Mouse (Mus musculus) erythroblast, embryonic 14.5 days (primary cell): Measurements from ENCODE around the gene Szt2. TPM values are rescaled to one million over a fixed set of nuclear protein-coding genes. Genes with fewer than 3 reads are reported as not detected.

Experiments
- H3K27me3 ChIP-seq: 2 replicates; pipeline ENCODE4 v1.6.1; 2012; ENCODE audit warnings: inconsistent platforms; ENCODE audit not compliant: control insufficient read depth
- H3K36me3 ChIP-seq: 2 replicates; pipeline ENCODE4 v1.6.1; 2012; ENCODE audit warnings: mild to moderate bottlenecking, inconsistent platforms; ENCODE audit not compliant: control insufficient read depth
- H3K4me1 ChIP-seq: 2 replicates; pipeline ENCODE4 v1.6.1; 2012; ENCODE audit warnings: inconsistent platforms; ENCODE audit not compliant: control insufficient read depth
- H3K4me3 ChIP-seq: replicated peaks from 2 replicates; pipeline ENCODE3; 2012; ENCODE audit warnings: moderate library complexity, mild to moderate bottlenecking, inconsistent platforms
- H3K9me3 ChIP-seq: 2 replicates; pipeline ENCODE4 v1.6.1; 2012; ENCODE audit warnings: low read length, inconsistent platforms, mixed read lengths; ENCODE audit not compliant: control insufficient read depth
- GATA1 ChIP-seq: IDR thresholded peaks from 2 replicates; pipeline ENCODE4 v1.6.1; 2012; ENCODE audit warnings: low read length, inconsistent platforms, mixed read lengths
- TAL1 ChIP-seq: IDR thresholded peaks from 3 replicates; pipeline ENCODE4 v1.6.1; 2012; ENCODE audit warnings: low read length, inconsistent platforms, mixed read lengths
- polyA plus RNA-seq: library from polyadenylated mRNA; stranded (reverse); fragments of >175 nt; gene quantifications from 2 replicates; pipeline ENCODE4 v1.2.3, GENCODE M21; 2012

The Szt2 gene
- polyA plus RNA-seq, result 8.5 and 9.3 TPM in 2 replicates

DNA sequence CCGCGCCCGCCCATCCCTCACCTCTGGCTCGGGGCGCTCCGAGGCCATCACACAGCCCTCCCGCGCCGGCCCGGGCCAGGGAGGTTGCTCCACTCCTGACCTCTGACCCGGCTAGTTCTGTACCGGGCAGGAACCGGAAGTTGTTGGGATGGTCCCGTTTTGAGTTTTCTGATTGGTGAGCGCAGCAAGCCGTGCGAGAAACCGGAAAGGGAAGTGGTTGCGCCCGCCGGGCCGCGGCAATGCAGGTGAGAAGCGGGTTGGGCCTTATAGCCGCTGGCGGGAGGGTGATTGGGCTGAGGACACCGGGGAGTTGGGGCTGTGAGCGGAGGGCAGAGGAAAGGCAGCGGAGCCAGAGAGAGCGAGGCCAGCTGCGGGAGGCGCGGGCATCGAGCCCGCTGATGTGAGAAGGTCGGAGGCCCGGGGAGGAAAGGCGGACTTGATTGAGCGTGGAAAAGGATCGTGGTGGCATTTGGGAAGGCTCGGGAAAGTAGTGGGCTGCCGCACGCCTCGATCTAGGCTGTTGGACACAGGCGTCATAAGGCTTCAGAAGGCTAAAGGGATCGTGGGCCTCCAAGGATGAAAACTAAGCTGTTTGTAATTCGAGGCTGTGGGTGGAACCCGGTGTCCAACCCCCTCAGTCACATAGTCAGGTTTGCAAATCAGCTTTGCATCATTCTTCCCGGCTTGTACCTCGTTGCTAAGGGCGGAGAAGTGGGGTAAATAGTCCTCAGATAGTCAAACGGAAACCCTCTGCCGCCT, at the start of gene Szt2, which contains the start of gene Med8:
Szt2 (minus strand) TSS at position 132 of the 759 bp plus-strand sequence.
Med8 (plus strand) TSS at position 196 of the 759 bp plus-strand sequence.
- no peaks in the 10 kb centered on the region for H3K9me3 ChIP-seq
- peaks cover 66% of the 10 kb centered on the region for H3K36me3 ChIP-seq
- no peak for TF ChIP-seq GATA1
- no peak for TF ChIP-seq TAL1
- no peaks in the 10 kb centered on the region for H3K27me3 ChIP-seq
- H3K4me1 ChIP-seq, result peaks cover 39% of the 10 kb centered on the region
- peak within 1 kb of the TSS; percentile 89 for H3K4me3 ChIP-seq

DNA sequence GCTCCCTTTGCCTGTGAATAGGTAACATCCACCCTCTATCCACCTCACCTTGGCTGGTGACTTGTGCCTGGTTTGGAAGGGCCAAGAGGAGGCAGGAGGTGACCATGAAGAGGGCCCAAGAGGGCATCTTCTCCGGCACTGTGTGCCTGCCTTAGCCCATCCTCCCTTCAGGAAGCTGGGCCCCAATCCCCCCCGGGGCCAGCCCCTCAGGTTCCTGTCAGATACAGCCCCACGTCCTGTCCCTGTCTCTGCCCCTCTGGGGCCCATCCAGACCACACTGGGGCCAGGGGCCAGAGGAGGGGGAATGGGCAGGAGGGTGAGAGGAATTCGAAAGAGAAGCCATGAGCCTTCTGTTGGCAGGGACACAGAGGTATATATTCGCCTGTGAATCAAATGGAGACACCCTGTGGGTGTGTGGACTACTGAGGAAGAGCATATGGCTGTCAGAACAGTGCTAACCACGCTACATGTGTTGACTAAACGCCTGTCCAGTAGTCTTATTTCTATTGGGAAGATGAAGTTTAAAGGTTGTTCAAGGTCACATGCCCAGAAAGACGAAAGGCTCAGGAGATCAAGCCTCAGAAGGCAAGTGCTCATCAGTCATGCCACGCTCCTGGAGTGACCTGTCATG, 48.4 kb upstream of the Szt2 start, which contains the start of gene Mpl:
Mpl (minus strand) TSS at position 169 of the 631 bp plus-strand sequence.
- Histone ChIP-seq H3K4me1 (peaks cover 4% of the 10 kb centered on the region), H3K27me3 (no peaks in the 10 kb centered on the region), H3K4me3 (no peak within 1 kb of the TSS), H3K9me3 (no peaks in the 10 kb centered on the region), H3K36me3 (no peaks in the 10 kb centered on the region)
- TF ChIP-seq TAL1 (no peak), GATA1 (no peak)

DNA sequence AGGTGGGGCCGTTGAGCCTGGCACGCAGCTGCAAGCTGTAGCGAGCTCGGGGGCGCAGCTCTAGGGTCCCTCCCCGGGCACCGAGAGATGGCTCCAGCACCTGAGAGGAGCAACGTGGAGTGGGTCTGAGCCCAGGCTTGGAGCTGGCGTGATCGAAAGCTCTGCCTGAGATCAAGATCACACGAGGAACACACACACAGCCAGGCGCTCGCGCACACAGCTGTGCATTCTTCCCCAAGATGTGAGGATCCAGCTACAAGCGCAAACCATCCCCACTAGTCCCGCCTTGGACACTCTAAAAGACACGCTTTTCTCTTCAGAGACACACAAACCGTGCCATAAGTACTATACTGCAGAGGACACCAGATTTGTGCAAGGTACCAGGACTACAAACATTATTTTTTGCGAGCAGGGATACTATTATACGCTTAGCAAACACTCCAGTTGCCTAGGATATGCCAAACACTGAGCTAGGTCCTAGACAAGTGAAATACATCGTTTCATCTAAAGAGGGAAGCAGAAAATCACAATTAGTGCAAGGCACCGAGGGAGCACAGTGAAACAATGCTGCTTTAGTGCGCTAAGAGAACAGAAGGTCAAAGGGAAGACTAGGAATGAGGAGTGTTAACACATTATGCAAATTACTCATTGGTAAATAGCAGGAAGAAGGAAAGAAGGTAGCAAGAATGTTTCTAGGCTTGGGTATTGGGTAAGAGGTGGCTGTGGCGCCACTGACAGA, 37.5 kb upstream of the Szt2 start:
- no peaks in the 10 kb centered on the region for H3K9me3 ChIP-seq
- TF ChIP-seq GATA1 (no peak), TAL1 (no peak)
- peaks cover 2% of the 10 kb centered on the region; the same call in 1 of the 2 replicates for H3K27me3 ChIP-seq
- H3K36me3 ChIP-seq, result no peaks in the 10 kb centered on the region
- H3K4me3 ChIP-seq, result no peak overlapping the region
- H3K4me1 ChIP-seq, result peaks cover 5% of the 10 kb centered on the region

DNA sequence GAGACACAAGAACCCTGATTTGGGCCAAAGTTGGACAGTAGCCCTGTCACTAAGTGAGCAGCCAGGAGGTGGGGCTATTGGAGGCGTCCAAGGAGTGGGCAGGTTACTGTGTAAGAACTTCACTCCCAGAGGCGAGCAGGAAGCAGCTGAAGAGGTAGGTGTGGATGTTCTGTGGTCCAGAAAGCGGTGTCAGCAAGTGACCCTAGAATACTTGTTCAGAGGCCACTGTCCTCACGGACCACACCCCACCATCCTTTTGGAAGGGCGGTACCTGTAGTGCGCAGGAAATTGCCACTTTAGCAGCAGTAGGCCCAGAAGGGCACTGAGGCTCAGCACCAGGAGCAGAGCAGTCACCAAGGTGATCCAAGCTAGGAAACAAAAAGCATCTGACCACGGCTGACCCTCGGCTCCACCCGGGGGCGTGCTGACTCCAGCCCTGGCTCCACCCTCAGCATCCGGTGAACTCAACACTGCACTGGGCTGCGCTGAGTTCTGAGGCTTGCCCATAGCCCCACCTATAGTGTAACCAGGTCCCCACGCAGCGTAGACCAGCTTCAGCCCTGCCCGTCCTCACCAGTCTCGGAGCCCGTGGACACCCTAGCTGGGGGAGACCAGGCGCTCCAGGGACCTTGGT, 36.8 kb upstream of the Szt2 start:
- TF ChIP-seq TAL1, result no peak
- no peak for TF ChIP-seq GATA1
- Histone ChIP-seq H3K36me3 (no peaks in the 10 kb centered on the region), H3K4me1 (peaks cover 5% of the 10 kb centered on the region), H3K9me3 (no peaks in the 10 kb centered on the region), H3K27me3 (peaks cover 2% of the 10 kb centered on the region; the same call in 1 of the 2 replicates), H3K4me3 (no peak overlapping the region)

DNA sequence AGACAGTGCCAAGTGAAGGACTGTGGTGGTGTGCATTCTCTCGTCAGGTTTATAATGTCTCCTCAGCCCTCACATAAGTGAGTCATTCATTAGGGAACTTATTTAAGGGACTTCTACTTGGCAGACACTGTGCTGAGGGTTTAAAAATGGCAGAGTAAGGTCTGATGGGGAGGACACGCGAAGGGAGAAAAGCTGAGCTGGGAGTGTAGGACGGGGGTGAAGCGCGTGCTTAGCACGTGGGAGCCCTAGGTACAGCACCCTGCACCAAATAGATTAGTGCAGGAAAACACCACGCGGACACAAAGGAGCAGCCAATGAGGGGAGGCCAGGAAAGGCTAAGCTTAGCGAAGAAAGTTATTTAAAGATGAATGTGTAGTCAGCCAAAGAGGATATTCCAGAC, 36.0 kb upstream of the Szt2 start:
- no peaks in the 10 kb centered on the region for H3K9me3 ChIP-seq
- H3K4me1 ChIP-seq, result peaks cover 5% of the 10 kb centered on the region
- H3K36me3 ChIP-seq, result no peaks in the 10 kb centered on the region
- no peak overlapping the region for H3K4me3 ChIP-seq
- peaks cover 2% of the 10 kb centered on the region; the same call in 1 of the 2 replicates for H3K27me3 ChIP-seq
- no peak for TF ChIP-seq GATA1
- TF ChIP-seq TAL1, result no peak

DNA sequence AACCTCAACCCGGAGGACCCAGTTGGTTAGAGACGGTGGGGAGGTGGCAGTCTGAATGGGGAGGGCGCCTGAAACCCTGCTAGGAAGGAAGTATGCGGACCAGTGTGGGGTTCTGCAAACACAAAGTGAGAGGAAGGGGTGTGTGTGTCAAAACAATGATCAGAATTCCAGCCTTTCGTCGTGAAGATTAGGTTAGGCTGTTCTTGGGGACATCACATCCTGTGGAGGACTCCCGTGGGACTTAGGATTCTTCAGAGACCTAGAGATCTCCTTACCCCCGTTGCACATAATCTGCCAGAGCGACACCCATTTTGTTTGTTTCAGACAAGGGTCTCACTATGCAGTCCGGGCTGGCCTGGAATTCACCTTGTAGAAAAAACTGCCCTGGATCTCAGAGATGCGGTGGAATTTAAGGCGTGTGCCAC, 28.8 kb upstream of the Szt2 start:
- TF ChIP-seq TAL1 (no peak), GATA1 (no peak)
- Histone ChIP-seq H3K36me3 (peaks cover 41% of the 10 kb centered on the region), H3K4me1 (peaks cover 44% of the 10 kb centered on the region), H3K9me3 (no peaks in the 10 kb centered on the region), H3K4me3 (peak overlapping the region; percentile 90), H3K27me3 (no peaks in the 10 kb centered on the region)

DNA sequence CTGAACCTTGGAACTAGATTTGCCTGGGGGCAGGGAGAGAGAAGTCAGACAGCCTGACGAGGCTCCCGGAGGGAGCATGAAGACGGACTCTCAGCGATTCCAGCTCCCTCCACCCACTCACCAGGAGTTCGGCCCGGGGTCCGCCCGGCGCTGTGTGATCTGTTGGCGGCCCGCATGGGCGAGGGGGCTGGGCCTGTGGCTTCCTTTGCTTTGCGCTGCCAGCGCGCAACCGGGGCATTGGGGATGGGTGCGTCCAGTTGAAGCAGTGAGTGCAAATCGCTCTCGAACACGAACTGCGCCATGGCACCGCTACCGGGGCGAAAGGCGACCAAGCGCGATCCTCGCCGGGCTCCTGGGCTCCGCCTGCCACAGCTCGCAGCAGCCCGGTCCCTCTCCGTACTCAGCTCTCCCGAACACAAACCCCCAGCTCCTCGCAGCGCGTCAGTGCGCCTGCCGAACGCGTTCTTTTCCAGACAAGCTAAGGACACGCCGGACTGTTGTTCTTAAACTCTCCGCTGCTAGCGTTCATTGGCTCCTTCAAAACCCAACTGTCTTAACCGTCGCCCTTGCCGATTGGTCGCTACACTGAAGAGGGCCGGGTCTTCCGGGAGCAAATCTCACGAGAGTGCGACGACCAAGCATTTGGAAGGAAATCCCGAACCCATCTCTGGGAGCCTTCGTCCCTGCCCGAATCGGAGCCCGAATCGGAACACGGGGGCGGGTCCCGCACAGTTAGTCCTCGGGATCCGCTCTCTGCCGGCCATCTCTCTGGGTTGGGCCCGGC, 27.9 kb upstream of the Szt2 start, which contains the start of gene Cdc20:
Cdc20 (minus strand) TSS at position 533 of the 784 bp plus-strand sequence.
- H3K36me3 ChIP-seq, result peaks cover 49% of the 10 kb centered on the region
- peak within 1 kb of the TSS; percentile 90 for H3K4me3 ChIP-seq
- no peaks in the 10 kb centered on the region for H3K27me3 ChIP-seq
- TF ChIP-seq GATA1 (no peak), TAL1 (no peak)
- H3K4me1 ChIP-seq, result peaks cover 53% of the 10 kb centered on the region
- H3K9me3 ChIP-seq, result no peaks in the 10 kb centered on the region

DNA sequence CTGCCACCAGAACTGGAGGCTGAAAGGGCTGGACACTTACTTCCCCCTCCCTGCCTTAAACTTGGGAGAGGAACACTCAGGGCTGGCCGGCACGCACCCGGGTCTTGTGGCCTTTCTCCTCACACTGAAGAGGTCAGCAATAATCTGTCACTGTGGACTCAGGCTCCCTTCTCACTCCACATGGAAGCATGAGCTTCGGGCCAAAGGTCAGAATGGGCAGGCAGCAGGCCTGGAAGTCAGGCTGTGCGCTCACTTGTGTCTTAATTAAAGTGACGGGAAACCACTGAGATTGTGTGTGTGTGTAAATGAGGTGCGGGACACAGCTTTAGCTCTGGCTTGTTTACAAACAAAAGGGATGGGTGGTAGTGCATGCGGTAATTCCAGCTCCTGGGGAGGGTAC, 23.3 kb upstream of the Szt2 start:
- no peaks in the 10 kb centered on the region for H3K27me3 ChIP-seq
- peaks cover 85% of the 10 kb centered on the region for H3K36me3 ChIP-seq
- H3K9me3 ChIP-seq, result no peaks in the 10 kb centered on the region
- peak overlapping the region; percentile 10 for H3K4me3 ChIP-seq
- H3K4me1 ChIP-seq, result peaks cover 88% of the 10 kb centered on the region
- TF ChIP-seq GATA1 (no peak), TAL1 (no peak)
